Mouse (Mus musculus) cerebral cortex, adult 2 months (tissue): ENCODE results near the gene Bclaf1.

Source experiments
- WGBS: fragments of 180-500 bp; shearing (Covaris S2); methylation state at CpG from one replicate; pipeline ENCODE4 v1.1.7; 2018; 5-methylcytosine and 5-hydroxymethylcytosine counted together

Bclaf1 gene

GRCm38 (mm10) chr10:20317466-20317865, 5.2 kb downstream of the Bclaf1 start:
- WGBS = 76% methylated on average over 5 of the region's 5 CpGs

GRCm38 (mm10) chr10:20331262-20331661, 19.0 kb downstream of the Bclaf1 start:
- WGBS = 86% methylated on average over 2 of the region's 2 CpGs

GRCm38 (mm10) chr10:20337872-20338271, 25.6 kb downstream of the Bclaf1 start:
- 54% methylated on average over 7 of the region's 7 CpGs for WGBS

- 45% methylated on average over 1 of the region's 1 CpGs for WGBS
Observed at GRCm38 (mm10) chr10:20345736-20346135, 33.5 kb downstream of the Bclaf1 start.

GRCm38 (mm10) chr10:20347285-20348214, 35.3 kb downstream of the Bclaf1 start, which contains the start of gene Mtfr2:
Gene Mtfr2, plus strand, starts transcription at chr10:20347770.
- WGBS = under 1% methylated on average over 58 of the region's 58 CpGs

GRCm38 (mm10) chr10:20348894-20349293, 36.6 kb downstream of the Bclaf1 start:
- WGBS = 76% methylated on average over 2 of the region's 2 CpGs

GRCm38 (mm10) chr10:20361542-20362449, 49.5 kb downstream of the Bclaf1 start:
- WGBS = 56% methylated on average over 10 of the region's 10 CpGs

GRCm38 (mm10) chr10:20362450-20363118, 50.3 kb downstream of the Bclaf1 start:
- 76% methylated on average over 4 of the region's 4 CpGs for WGBS

- 95% methylated on average over 5 of the region's 5 CpGs for WGBS
Observed at GRCm38 (mm10) chr10:20372046-20372445, 59.8 kb downstream of the Bclaf1 start.

- 75% methylated on average over 9 of the region's 9 CpGs for WGBS
Observed at GRCm38 (mm10) chr10:20377621-20378020, 65.4 kb downstream of the Bclaf1 start.

- WGBS = 64% methylated on average over 9 of the region's 9 CpGs
Observed at GRCm38 (mm10) chr10:20379071-20379735, 66.9 kb downstream of the Bclaf1 start.

GRCm38 (mm10) chr10:20380798-20381197, 68.5 kb downstream of the Bclaf1 start:
- 57% methylated on average over 3 of the region's 3 CpGs for WGBS

GRCm38 (mm10) chr10:20381352-20381751, 69.1 kb downstream of the Bclaf1 start:
- WGBS = 81% methylated on average over 3 of the region's 3 CpGs

- WGBS = 67% methylated on average over 6 of the region's 6 CpGs
Observed at GRCm38 (mm10) chr10:20382807-20383419, 70.6 kb downstream of the Bclaf1 start.

GRCm38 (mm10) chr10:20390568-20390967, 78.3 kb downstream of the Bclaf1 start:
- 86% methylated on average over 3 of the region's 3 CpGs for WGBS
